Mouse (Mus musculus): Measurements from ENCODE around the gene Pax6.

Pax6 gene

GRCm38 (mm10) chr2:105668271-105669270 is at the start of gene Pax6:
Gene Pax6, plus strand, starts transcription at chr2:105668900.
- DNase-seq (ENCODE audit: low spot score) = peak; percentile 87

GRCm38 (mm10) chr2:105648933-105649332 is 19.8 kb upstream of the Pax6 start:
- DNase-seq (ENCODE audit: low spot score) = no peak

GRCm38 (mm10) chr2:105656456-105656855 is 12.2 kb upstream of the Pax6 start:
- no peak for DNase-seq (ENCODE audit: low spot score)

GRCm38 (mm10) chr2:105659350-105659749 is 9.3 kb upstream of the Pax6 start:
- DNase-seq (ENCODE audit: low spot score) = peak; percentile 67

- DNase-seq (ENCODE audit: low spot score) = peak; percentile 94
These were observed 8.5 kb upstream of the Pax6 start for GRCm38 (mm10) chr2:105659926-105660873.

- DNase-seq (ENCODE audit: low spot score) = peak; percentile 73
These were observed 7.7 kb upstream of the Pax6 start for GRCm38 (mm10) chr2:105660874-105661622.

GRCm38 (mm10) chr2:105661623-105662066 is 7.1 kb upstream of the Pax6 start:
- peak; percentile 76 for DNase-seq (ENCODE audit: low spot score)

GRCm38 (mm10) chr2:105662121-105662520 is 6.6 kb upstream of the Pax6 start:
- no peak for DNase-seq (ENCODE audit: low spot score)

- no peak for DNase-seq (ENCODE audit: low spot score)
These were observed 6.1 kb upstream of the Pax6 start for GRCm38 (mm10) chr2:105662606-105663005.

GRCm38 (mm10) chr2:105663101-105663511 is 5.6 kb upstream of the Pax6 start:
- DNase-seq (ENCODE audit: low spot score) = peak; percentile 38

GRCm38 (mm10) chr2:105664996-105665395 is 3.7 kb upstream of the Pax6 start:
- peak; percentile 75 for DNase-seq (ENCODE audit: low spot score)

- DNase-seq (ENCODE audit: low spot score) = no peak
These were observed 3.0 kb upstream of the Pax6 start for GRCm38 (mm10) chr2:105665491-105666250.

- peak; percentile 46 for DNase-seq (ENCODE audit: low spot score)
These were observed 2.4 kb upstream of the Pax6 start for GRCm38 (mm10) chr2:105666331-105666730.

GRCm38 (mm10) chr2:105666763-105667625 is 1.7 kb upstream of the Pax6 start:
- peak; percentile 72 for DNase-seq (ENCODE audit: low spot score)

- DNase-seq (ENCODE audit: low spot score) = peak; percentile 57
These were observed 1.1 kb upstream of the Pax6 start for GRCm38 (mm10) chr2:105667626-105667950.

GRCm38 (mm10) chr2:105669371-105669861 is 716 bp downstream of the Pax6 start:
- DNase-seq (ENCODE audit: low spot score) = peak; percentile 55

GRCm38 (mm10) chr2:105669881-105670730 is 1.4 kb downstream of the Pax6 start:
- DNase-seq (ENCODE audit: low spot score) = peak; percentile 73

- no peak for DNase-seq (ENCODE audit: low spot score)
These were observed 2.0 kb downstream of the Pax6 start for GRCm38 (mm10) chr2:105670731-105671095.

All from retina, embryonic 14.5 days (tissue).